Mouse (Mus musculus): ENCODE data around the gene Cdk2ap2.

- TF ChIP-seq CTCF (IDR thresholded peaks at IDR 0.05; ENCODE audit: low read depth, low read length) (no peak), GATA1 (IDR thresholded peaks at IDR 0.05; ENCODE audit: borderline replicate concordance, low read length) (no peak), TAL1 (conservative IDR thresholded peaks at IDR 0.05; ENCODE audit: low read depth, low read length) (no peak), GATA2 (IDR thresholded peaks at IDR 0.05; ENCODE audit: borderline replicate concordance, low read depth, low read length) (no peak), POLR2AphosphoS5 (IDR thresholded peaks at IDR 0.05; ENCODE audit: insufficient replicate concordance, low read depth, low read length) (no peak)
These were observed 6.3 kb downstream of the Cdk2ap2 start for GRCm38 (mm10) chr19:4103294-4103693.
